Mouse (Mus musculus): ENCODE measurements around the gene Eprs.

- TF ChIP-seq MYOD1 (IDR thresholded peaks at IDR 0.05; ENCODE audit: control insufficient read depth, insufficient read length, low read depth) (no peak), MYOG (IDR thresholded peaks at IDR 0.05; ENCODE audit: control insufficient read depth, extremely low read depth, insufficient read length) (no peak), CTCF (IDR thresholded peaks at IDR 0.05; ENCODE audit: control insufficient read depth, insufficient read depth, insufficient read length) (no peak)
These were observed 1.3 kb downstream of the Eprs start for GRCm38 (mm10) chr1:185364183-185364540.
